Mouse (Mus musculus) adrenal gland, postnatal 14 days (tissue): Measurements from ENCODE around the gene Birc7. TPM values are rescaled to one million over a fixed set of nuclear protein-coding genes. Genes with fewer than 3 reads are reported as not detected.

Experiments
- DNase-seq: peaks from one replicate; pipeline ENCODE4 v3.0.0; 2021; ENCODE audit warnings: mixed read lengths
- total RNA-seq: library from RNA; stranded (reverse); gene quantifications from 2 replicates; pipeline ENCODE4 v1.2.3, GENCODE M21; 2021

Birc7 gene
- total RNA-seq, 1 experiment from 2014 or later: not detected

DNA sequence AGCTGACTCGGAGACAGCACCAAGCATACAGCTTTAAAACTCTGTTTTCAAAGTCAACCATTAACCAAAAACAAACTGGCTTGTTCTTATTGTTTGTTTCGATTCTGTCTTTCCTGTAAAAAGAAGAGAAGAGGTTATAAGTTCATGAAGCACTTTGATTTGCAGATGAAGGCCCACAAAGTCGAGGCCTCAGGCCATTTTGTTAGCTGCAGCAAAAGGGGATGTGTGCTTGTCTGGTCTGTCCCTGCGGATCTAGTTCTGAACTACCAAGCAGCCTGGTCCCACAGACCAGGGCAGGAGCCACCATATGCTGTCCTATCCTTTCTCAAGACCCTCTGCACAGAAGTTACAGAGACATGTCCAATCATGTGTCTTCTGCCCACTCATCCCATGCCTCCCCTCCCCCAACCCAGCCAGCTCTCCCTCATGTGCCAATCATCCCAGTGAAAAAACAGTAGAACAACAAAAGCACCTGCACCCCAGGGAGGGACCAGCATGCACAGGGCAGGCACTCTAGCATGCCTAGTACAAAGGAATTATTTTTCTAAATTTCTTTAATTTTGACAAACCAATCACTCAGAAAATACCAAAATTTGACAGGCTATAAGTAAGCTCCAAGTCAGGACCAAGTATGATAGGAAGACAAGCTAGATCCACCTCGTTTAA lies 23.1 kb upstream of the Birc7 start:
- no peak for DNase-seq

DNA sequence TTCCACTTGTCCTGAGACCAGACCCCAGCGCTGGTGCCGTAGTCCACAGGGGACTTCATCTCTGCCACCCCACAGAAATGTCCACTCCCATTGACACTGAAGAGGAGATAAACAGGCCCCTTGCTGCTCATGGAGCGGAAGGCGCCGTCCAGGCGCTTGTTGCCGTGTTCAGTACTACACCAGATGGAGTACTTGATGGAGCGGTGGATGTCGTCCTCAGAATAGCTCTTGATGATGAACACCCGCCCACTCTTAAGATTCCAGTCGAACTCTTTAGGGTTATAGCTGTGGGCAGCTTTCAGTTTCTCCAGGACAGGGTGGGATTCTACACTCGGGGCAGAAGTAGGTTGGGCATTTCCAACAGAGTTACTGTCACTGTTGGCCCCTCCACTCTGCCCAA lies 17.9 kb upstream of the Birc7 start:
- DNase-seq: no peak

DNA sequence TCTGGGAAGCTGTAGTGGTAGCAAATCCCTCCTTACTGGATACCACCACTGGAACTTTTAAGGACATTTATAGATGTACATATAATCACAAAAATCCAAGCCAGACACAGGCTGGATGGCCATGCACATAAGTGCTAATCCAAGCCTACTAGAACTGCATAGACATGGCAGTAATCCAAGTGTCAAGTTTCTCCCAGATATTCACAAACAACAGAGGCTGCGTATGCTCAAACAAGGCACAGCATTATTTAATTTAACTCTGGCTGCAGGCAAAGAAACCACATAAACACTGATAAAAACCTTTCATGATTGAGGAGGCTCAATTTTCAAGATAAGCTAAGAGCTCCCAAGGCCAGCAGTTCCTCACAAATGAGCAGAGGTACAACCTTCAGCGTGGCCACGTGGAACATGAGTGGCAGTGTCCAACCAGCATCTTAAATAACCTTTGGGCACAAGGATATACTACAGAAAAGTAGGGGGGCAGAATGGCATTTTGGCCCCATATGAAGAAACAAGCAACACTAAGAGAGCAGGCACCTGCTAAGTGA lies 12.9 kb upstream of the Birc7 start:
- DNase-seq: no peak

DNA sequence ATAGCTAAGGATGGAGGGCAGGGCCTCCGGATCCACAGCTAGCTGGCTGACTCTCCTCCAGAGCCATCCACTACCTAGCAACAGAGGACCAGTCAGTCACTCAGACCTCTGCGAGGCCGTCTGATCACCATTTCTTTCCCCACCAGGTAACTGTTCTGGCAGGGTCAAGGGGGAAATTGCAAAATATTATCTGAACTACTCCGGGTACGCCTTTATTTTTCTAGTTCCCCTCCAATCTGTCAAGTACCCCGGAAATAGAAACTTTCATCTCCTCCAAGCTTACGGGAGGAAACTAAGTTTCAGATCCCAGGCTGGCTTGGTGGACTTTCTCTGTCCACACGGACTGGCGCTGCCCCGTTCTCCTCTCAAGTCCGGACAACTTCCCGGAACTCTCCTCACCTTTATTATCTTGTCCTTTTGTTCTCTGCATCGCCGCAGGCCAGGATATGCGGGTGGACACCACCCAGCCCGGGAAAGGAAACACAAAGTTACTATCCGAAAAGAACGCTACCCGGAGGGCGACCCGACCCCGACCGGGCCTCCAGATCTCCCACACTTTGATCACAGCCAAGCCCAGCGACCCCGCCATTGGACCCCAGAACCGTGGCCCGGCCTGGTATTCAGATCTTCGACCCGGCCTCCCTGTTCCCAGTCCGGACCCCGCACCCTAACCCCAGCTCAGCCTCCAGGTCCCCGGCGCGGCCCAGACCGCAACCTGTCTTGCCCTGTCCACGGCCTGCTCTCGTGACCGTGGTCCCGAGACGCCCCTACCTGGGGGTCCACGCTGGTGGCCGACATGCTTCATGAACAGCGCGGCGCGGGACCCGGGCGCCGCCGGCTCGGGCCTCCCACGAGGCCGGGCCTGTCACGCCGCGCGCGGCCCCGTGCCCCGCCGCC lies 8.7 kb upstream of the Birc7 start:
- peak; percentile 52 for DNase-seq

DNA sequence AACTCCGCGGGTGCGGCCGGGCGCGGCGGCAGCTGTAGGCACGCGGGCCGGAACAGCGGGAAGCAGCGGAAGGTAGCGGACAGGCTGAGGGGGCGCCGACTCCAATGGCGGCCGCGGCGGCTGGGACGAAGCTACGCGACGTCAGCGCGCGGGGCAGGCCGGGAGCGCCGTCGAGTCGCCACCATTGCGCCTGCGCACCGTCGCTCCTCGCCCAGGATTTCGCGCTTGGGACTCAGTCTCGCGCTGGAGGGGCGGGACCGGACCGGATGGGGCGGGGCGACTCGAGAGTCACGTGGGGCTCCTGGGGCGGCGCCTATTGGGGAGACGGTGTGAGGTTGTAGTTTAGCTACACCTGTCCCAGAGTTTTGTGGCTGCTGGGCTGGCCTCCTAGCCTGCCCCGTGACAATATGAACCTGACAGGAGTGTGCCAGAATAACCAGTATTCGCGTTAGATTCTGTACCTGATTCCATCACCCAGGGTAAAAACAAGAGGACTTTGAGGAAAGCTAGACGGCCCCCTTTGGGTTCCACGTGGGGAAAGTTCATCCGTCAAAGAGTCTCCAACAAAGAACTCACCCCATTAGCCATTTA lies 7.9 kb upstream of the Birc7 start, which contains the start of gene Ythdf1:
Ythdf1 (minus strand) TSS at position 140 of the 591 bp plus-strand sequence.
- peak; percentile 99 for DNase-seq

DNA sequence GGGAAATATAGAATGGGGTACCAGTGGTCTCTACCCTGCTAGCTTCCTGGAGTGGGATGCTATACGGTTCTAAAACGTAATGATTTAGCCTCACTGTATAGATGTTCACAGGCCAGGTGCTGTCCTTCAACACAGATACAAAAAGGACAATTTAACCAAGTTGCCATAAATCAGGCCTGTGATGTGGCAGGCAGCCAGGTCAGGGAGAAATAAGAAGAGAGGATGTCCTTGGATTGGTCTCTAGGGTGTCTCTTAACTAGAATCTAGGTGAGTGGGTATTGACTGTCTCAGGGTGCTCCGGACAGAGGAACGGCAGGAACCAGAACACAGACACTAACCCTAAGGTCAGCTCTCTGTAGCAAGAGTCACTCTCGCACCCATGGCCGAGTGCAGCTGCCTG lies 6.1 kb upstream of the Birc7 start:
- DNase-seq: peak; percentile 26

DNA sequence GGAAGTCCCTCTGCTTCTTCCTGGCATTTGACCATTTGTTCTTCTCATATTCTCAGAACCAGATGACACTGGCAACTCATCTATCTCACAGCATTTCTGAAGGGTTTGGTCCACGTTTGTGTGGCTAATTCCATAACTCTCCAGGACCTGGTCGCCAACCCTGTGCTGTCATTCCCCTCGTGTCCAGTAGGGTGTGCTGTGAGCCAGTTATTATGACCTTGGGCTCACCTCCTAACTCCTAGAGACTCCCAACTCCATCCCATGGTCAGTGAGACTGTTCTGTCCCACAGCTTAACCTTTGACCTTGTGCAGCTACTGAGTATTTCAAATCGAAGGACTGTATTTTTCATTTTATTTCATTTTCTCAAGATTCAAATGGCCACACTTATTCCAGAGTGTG lies 3.6 kb upstream of the Birc7 start:
- DNase-seq: peak; percentile 80

DNA sequence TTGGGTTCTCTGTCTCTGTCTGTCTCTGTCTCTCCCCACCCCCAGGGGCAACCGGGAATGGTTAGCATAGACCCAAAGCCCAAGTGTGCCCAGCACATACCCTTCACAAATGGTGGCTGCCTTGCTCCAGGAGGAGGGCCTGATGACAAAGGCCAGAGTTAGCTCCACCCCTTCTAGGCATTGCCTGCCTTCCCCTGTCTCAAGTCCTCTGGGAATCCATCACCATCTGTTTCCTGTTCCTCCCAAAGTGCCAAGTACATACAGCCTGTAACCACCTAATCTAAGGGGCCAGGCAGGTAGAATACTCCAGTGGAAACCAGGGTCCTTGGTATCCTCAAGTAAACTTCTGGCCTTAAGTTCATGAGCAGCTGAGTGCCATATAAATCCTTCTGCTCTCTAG lies 3.6 kb downstream of the Birc7 start:
- no peak for DNase-seq

DNA sequence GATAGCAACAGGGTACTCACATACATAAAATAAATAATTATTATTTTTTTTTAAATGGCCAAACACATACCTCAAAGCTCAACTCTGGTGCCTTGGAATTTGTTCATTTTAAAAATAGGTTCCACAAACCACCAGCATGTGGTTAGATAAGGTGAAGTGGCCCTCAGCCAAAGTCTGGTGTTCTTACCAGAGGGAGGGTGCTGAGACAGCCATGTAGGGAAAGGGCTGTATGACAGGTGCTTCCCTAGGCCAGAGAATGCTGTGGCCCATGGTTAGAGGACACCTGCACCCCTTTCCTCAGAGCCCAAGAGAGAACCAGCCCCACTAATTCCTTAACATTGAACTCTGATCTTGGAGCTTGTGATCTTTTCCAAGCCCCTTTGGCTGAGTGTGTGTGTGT lies 11.4 kb downstream of the Birc7 start:
- no peak for DNase-seq

DNA sequence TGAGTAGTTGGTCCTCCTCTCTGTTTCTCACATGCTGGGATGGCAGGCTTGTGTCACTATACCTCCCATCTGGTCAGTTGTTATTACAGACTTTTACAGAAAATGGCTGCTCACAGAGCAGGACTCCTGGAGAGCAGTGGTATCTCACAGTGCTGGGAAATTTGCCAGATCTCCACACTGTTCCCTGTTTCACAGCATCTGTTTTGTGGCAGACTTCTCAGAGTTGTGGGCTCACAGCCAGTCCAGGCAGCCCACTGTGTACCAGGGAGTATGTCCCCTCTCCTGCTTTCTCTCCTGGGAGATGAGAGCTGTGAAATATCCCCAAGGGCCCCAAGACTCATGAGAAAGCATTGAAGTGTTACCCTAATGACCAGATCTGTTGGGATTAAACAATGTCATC lies 13.0 kb downstream of the Birc7 start:
- no peak for DNase-seq

DNA sequence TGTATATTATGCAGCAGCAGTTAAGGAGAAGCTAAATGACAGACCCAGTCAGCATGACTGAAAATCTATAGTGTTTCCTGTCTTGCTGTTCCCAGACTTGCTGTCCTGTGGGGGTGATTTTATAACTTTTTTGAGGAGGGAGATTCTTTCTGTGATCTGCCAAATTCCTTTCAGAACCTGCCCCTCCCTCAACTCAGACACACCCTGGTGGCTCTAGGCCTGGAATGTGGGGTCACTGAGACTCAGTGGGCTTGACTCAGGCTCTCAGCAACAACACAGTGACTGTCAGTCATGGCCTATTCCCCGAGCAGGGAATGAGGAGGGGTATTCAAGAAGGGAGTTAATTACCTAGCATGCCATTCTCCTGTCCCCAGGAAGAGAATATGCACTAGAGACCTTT lies 21.1 kb downstream of the Birc7 start:
- DNase-seq: no peak

DNA sequence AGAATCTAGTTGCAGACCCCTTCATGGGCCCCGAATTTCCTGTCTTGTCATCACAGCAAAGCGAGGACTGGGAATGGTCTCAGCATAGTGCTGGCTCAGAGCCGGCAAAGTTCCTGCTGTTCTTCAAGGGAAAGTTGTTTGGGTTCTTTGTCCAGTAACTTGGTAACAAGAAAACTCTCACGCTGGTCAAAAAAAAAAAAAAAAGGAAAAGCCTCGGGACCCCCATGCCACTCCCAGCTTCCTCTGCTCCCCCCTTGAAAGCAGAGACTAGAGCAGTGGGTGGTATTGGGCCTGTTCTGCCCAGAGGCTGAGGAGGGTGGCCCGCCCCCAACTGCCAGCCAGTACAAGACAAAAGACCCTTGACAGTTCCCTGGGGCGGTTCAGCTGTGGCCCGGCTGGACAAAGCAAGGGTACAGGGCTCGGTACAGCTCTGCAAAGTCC lies 23.9 kb downstream of the Birc7 start:
- no peak for DNase-seq

DNA sequence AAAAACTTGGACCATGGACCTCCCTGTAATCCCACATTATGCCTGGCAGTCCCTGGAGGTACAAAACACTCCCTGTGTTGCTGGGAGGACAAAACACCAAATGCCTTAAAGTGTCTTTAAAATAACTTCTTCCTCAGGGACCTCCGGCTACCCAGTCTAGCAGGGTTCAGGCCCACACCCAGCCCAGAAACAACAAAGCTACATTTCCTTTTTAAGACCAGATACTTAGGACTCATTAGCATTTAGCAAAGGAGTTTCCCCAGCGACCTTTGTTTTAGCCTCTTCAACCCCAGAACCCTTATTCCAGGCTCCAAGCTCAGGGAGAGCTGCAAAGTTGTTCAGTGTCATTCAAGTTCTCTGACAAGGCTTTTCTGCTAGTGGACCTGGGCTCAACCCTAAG lies 24.8 kb downstream of the Birc7 start:
- no peak for DNase-seq

DNA sequence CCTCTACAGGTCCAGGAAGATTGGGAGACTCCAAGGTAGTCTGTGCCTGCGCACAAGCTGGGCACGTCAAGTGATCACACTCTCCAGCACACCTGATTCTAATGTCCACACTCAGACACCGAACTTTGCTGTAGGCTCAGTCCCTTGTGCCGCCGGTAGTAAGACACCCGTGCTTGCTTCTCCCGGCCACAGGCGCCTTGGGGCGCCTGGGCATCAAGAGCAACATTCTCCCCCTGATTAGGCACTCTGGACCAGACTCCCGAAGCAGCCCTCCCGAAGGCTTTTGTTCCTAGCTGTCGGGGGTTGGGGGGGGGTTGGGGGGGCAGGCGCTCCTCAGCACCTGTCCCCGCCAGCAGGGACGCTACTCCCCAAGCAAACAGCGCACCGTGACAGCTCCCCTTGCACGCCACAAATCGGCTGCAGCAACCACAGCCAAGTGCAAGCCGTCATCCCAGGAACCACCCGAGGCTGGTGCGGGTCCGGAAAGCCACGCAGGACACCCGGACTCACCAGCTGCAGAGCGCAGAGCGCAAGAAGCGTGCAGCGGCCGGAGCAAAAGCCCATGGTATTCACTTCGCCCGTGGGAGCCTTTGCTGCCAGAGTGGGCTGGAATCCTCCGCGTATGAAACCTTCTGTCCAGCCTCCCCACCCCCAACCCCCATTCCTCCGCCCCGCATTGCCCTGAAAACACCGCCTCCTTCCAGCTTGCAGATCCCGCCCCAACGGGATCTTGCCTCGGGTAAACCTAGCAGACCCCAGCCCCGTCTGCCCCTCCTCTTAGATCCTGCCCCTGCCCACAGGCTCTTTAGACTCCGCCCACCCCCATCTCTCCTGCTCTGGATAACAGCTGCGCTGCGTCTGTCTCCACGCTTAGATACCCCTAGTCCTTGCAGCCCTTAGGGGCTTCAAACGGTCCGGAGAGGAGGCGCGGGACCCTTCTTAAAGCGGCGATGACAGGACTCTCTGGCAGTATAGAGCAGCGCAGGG lies 25.5 kb downstream of the Birc7 start, which contains the start of gene Nkain4:
Nkain4 (minus strand) TSS at position 639 of the 987 bp plus-strand sequence.
- peak; percentile 43 for DNase-seq

DNA sequence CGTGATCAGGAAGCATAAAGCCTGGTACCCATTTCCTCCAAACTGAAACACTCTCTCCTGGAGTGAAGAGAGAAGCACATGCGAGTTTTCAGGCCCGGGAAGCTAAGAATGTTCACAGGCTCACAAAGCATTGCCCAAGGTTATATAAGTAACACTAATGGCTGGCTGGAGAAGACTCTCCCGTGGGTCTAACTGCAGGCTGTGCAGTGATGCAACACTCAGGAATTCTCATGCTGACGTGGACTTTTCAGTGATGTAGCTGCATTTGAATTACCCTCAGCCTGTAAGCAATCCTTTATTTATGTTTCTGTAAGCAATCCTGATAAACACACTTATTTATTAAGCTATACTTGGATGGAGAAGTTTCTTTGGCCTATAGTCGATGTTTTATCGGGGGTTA lies 30.8 kb downstream of the Birc7 start:
- DNase-seq: no peak

DNA sequence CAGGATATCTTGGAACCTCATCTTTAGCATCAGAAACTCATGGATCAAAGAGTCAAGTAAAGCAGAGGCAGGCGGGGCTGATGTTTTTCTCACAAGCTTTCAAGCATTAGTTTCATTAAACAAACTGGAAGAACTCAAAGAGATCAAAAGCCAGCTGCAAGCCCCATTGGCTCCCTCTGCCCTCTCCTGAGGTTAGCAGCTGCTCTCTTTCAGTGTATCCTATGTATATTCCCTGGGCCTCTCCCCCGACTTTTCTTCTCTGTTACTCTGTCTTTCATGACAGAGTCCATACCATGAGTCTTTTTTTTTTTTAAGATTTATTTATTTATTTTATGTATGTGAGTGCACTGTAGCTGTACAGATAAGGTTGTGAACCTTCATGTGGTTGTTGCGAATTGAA lies 31.4 kb downstream of the Birc7 start:
- DNase-seq: no peak

DNA sequence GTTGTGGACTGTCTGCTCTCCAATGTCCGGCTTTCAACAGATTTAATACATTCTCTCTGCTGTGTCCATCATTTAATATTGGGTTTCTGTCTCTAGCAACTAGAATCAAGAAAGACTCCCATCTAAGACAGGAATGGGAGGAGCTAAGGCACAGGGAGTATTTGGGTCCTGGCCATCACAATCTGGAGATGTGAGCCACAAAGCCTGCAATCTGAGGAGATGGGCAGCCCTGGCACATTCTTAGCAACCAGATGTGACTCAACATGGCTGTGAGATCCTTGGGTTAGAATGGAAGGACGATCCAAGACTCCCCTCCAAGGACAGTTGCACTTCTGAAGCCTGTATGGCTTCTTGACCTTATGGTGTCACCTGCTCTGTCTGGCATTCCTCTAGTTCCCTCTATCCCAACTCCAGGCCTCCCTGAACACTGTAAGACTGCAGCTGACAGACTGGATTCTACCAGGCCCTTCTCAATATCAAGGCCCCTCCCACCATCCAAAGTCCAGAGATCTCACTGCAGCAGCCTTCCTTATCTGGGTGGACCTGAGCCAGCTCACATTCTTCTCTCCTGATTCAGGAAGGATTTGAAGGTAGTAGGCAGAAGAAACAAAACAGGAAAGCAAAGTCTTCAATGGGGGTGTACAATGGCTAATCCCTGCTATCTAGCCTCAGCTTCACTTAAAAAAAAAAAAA lies 33.9 kb downstream of the Birc7 start:
- no peak for DNase-seq

DNA sequence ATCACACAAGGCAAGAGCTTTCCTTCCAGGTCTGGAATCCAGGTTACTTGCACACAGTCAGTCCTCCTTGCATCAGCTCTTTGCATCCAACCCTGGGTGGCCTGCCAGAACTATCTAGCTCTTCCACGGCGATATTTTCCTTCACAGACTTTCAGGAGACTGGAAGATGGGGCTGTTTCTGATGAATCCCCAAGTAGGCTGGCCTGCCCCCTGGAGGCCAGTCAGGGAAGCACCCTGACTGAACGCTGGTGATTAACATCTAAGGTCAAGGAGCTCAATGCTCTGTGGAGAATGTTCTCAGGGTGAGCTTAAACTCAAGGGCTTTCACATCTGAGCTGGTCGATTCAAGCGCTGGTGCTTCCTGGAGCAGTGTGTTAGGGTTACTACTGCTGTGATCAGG lies 35.1 kb downstream of the Birc7 start:
- peak; percentile 85 for DNase-seq

DNA sequence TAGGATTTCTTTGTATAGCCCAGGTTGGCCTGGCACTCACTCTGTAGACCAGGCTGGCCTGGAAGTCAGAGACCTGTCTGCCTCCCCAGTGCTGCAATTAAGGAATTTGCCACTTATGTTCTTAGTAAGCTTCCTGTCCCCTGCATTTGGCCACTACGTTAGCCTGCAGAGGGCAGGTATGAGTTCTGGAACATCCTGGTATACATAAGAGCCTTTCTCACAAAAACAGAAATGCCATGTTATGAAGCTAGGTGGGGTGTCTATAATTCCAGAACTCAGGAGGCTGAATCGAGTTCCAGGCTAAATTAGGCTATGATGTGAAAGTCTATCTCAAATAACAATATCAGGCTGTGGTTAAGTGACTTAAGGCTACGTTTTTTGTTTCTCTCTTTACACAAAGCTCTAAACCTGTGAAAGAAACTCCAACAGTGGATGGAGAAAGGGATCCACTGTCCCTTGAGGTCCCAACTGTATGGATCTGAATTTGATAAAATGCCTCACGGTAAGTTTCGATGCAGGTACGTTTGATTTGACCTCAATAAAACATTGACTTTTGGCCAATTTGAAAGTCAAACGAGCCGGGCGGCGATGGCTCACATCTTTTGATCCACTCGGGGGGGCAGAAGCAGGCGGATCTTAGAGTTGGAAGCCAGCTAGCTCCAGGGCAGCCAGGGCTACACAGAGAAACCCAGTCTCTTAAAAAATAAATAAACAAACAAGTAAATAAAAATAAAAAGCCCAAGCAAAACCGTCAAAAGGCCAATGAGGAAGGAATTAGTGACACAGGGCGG lies 37.5 kb downstream of the Birc7 start:
- DNase-seq: no peak
